Mouse (Mus musculus): ENCODE measurements around the gene Il10rb. TPM values are rescaled to one million over a fixed set of nuclear protein-coding genes. Genes with fewer than 3 reads are reported as not detected.
A peak's percentile ranks its signal among the peaks of the same experiment; 100 is the strongest.

Gene Il10rb
- polyA plus RNA-seq, 1 experiment from 2014 or later, result 29.5 TPM

DNA sequence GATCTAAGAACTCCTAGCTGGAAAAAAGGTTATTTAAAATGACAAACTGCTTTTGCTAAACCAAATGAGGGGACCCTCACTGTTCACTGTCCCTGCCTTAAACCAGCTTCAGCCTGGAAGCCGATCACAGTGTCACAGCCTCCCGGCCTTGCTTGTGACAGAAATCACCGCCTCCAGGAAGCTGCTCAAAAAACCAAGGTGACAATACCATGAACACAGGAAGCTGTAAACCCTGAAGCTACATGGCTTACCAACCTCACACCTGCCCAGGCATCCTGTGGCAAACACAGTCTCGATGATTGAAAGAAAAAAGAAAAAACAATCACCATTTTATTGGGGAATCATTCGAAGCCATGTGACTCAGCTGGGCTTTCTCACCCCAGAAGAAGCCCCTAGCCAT, 39.6 kb downstream of the Il10rb start:
- no peak overlapping the region for H3K9ac ChIP-seq
- H3K36me3 ChIP-seq, result no peaks in the 10 kb centered on the region
- no peak overlapping the region for H3K4me2 ChIP-seq
- no peak overlapping the region for H3K4me3 ChIP-seq
- no peaks in the 10 kb centered on the region for H3K9me3 ChIP-seq
- H3K27ac ChIP-seq, result no peak overlapping the region
- no peak for ATAC-seq (ENCODE audit: insufficient number of reproducible peaks, low FRiP score, low TSS enrichment, low read depth)
- H3K27me3 ChIP-seq, result no peaks in the 10 kb centered on the region
- 56% methylated on average over 5 of the region's 5 CpGs for WGBS
- H3K4me1 ChIP-seq, result peaks cover 8% of the 10 kb centered on the region; the same call in 1 of the 2 replicates

- H3K9ac ChIP-seq, result no peak overlapping the region
Observed at GRCm38 (mm10) chr16:91446778-91447511, 41.0 kb downstream of the Il10rb start.

GRCm38 (mm10) chr16:91447512-91447900, 41.5 kb downstream of the Il10rb start:
- 69% methylated on average over 6 of the region's 6 CpGs for WGBS
- no peaks in the 10 kb centered on the region for H3K36me3 ChIP-seq
- H3K4me3 ChIP-seq, result no peak overlapping the region
- no peaks in the 10 kb centered on the region for H3K9me3 ChIP-seq
- no peak overlapping the region for H3K9ac ChIP-seq
- no peak overlapping the region for H3K27ac ChIP-seq
- ATAC-seq (ENCODE audit: insufficient number of reproducible peaks, low FRiP score, low TSS enrichment, low read depth), result no peak
- peaks cover 13% of the 10 kb centered on the region; the same call in 1 of the 2 replicates for H3K4me1 ChIP-seq
- no peaks in the 10 kb centered on the region for H3K27me3 ChIP-seq
- H3K4me2 ChIP-seq, result no peak overlapping the region

More at GRCm38 (mm10) chr16:91446778-91447511, 41.0 kb downstream of the Il10rb start:
- Histone ChIP-seq H3K9me3 (no peaks in the 10 kb centered on the region), H3K27ac (no peak overlapping the region), H3K36me3 (no peaks in the 10 kb centered on the region), H3K27me3 (no peaks in the 10 kb centered on the region), H3K4me2 (no peak overlapping the region), H3K4me3 (no peak overlapping the region), H3K4me1 (peaks cover 8% of the 10 kb centered on the region; the same call in 1 of the 2 replicates)
- ATAC-seq (ENCODE audit: insufficient number of reproducible peaks, low FRiP score, low TSS enrichment, low read depth), result no peak
- 71% methylated on average over 8 of the region's 8 CpGs for WGBS

DNA sequence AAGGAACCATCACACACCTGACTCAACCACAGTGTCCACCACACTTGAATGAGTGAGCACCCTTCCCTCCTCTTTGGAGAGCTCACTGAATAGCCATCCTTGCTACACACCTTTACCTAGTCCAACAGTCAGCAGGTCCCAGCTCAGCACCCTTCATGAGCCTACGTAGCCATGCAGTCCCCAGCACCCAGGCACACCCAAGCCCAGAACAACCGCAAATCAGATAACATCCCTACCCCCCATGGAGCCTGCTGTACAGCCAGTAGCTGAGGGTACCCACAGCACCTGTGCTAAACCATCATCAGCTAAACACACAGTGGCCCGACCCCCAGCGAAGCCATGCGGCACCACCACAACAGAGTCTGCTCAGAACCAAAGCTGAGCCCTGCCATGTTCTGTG, 42.1 kb downstream of the Il10rb start:
- peak; percentile 35; the same call in 1 of the 2 replicates for ATAC-seq (ENCODE audit: insufficient number of reproducible peaks, low FRiP score, low TSS enrichment, low read depth)
- 92% methylated on average over 5 of the region's 5 CpGs for WGBS
- Histone ChIP-seq H3K27ac (no peak overlapping the region), H3K9ac (no peak overlapping the region), H3K36me3 (no peaks in the 10 kb centered on the region), H3K27me3 (no peaks in the 10 kb centered on the region), H3K9me3 (no peaks in the 10 kb centered on the region), H3K4me2 (no peak overlapping the region), H3K4me3 (no peak overlapping the region), H3K4me1 (peaks cover 9% of the 10 kb centered on the region; the same call in 1 of the 2 replicates)

GRCm38 (mm10) chr16:91448895-91449294, 42.9 kb downstream of the Il10rb start:
- 82% methylated on average over 7 of the region's 7 CpGs for WGBS
- no peak overlapping the region for H3K27ac ChIP-seq
- no peaks in the 10 kb centered on the region for H3K27me3 ChIP-seq
- ATAC-seq (ENCODE audit: insufficient number of reproducible peaks, low FRiP score, low TSS enrichment, low read depth), result no peak
- H3K9me3 ChIP-seq, result no peaks in the 10 kb centered on the region
- no peak overlapping the region for H3K4me2 ChIP-seq
- no peak overlapping the region for H3K4me3 ChIP-seq
- H3K9ac ChIP-seq, result no peak overlapping the region
- H3K4me1 ChIP-seq, result peaks cover 6% of the 10 kb centered on the region; the same call in 1 of the 2 replicates
- H3K36me3 ChIP-seq, result no peaks in the 10 kb centered on the region

DNA sequence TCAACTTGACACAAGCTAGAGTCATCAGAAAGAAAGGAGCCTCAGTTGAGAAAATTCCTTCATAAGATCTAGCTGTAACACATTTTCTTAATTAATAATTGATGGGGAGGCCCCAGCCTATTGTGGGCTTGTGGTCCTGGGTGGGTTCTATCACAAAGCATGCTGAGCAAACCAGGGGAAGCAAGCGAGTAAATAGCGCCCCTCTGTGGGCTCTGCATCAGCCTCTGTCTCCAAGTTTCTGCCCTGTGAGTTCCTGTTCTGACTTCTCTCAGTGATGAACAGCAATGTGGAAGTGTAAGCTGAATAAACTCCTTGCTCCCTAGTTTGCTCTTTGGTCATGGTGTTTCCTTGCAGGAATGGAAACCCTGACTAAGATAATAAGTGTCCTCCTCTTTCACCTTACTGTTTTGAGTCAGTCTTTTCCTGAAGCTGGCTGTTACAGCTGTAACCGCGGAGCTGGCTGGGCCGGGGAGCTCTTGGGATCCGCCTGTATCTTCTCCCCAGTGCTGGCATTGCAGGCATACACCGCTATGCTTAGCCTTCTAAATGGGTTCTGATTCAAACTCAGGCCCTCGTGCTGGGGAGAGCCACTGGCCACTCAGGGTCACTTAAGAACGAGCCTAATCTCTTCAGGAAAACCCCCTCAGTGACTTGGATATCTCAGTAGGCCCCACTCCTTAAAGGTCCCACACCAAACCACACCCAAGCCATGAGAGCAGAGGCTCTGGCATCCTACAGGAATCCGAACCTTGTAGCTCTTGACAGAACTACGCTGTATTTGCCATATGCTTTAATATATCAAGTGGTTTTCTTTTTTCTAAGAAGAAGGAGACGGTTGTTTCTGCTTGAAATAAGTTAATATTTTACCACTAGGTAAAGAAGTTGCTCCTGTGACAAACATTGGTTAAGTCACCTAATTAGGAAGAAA, 44.4 kb downstream of the Il10rb start:
- Histone ChIP-seq H3K4me1 (peaks cover 6% of the 10 kb centered on the region; the same call in 1 of the 2 replicates), H3K9me3 (no peaks in the 10 kb centered on the region), H3K9ac (no peak overlapping the region), H3K27ac (no peak overlapping the region), H3K4me3 (no peak overlapping the region), H3K27me3 (no peaks in the 10 kb centered on the region), H3K4me2 (no peak overlapping the region), H3K36me3 (no peaks in the 10 kb centered on the region)
- 84% methylated on average over 12 of the region's 12 CpGs for WGBS
- no peak for ATAC-seq (ENCODE audit: insufficient number of reproducible peaks, low FRiP score, low TSS enrichment, low read depth)

GRCm38 (mm10) chr16:91451949-91452348, 46.0 kb downstream of the Il10rb start:
- Histone ChIP-seq H3K36me3 (no peaks in the 10 kb centered on the region), H3K9ac (no peak overlapping the region), H3K9me3 (no peaks in the 10 kb centered on the region), H3K4me1 (peaks cover 6% of the 10 kb centered on the region; the same call in 1 of the 2 replicates), H3K4me3 (no peak overlapping the region), H3K27ac (peak overlapping the region; percentile 30), H3K4me2 (no peak overlapping the region), H3K27me3 (no peaks in the 10 kb centered on the region)
- 76% methylated on average over 2 of the region's 2 CpGs for WGBS
- ATAC-seq (ENCODE audit: insufficient number of reproducible peaks, low FRiP score, low TSS enrichment, low read depth), result no peak

GRCm38 (mm10) chr16:91452363-91452896, 46.5 kb downstream of the Il10rb start:
- Histone ChIP-seq H3K4me1 (peaks cover 6% of the 10 kb centered on the region; the same call in 1 of the 2 replicates), H3K4me3 (no peak overlapping the region), H3K9me3 (no peaks in the 10 kb centered on the region), H3K27me3 (no peaks in the 10 kb centered on the region), H3K27ac (peak overlapping the region; percentile 30; the same call in 1 of the 2 replicates), H3K36me3 (no peaks in the 10 kb centered on the region), H3K9ac (no peak overlapping the region), H3K4me2 (no peak overlapping the region)
- WGBS, result 36% methylated on average over 6 of the region's 6 CpGs
- ATAC-seq (ENCODE audit: insufficient number of reproducible peaks, low FRiP score, low TSS enrichment, low read depth), result no peak

- H3K9me3 ChIP-seq, result no peaks in the 10 kb centered on the region
- H3K27ac ChIP-seq, result no peak overlapping the region
- H3K4me2 ChIP-seq, result no peak overlapping the region
- H3K27me3 ChIP-seq, result no peaks in the 10 kb centered on the region
- no peak for ATAC-seq (ENCODE audit: insufficient number of reproducible peaks, low FRiP score, low TSS enrichment, low read depth)
- no peak overlapping the region for H3K4me3 ChIP-seq
- H3K9ac ChIP-seq, result no peak overlapping the region
- H3K36me3 ChIP-seq, result no peaks in the 10 kb centered on the region
- peaks cover 6% of the 10 kb centered on the region; the same call in 1 of the 2 replicates for H3K4me1 ChIP-seq
- 63% methylated on average over 4 of the region's 4 CpGs for WGBS
Observed at GRCm38 (mm10) chr16:91455868-91456267, 49.9 kb downstream of the Il10rb start.

- no peak overlapping the region for H3K4me3 ChIP-seq
- H3K4me2 ChIP-seq, result no peak overlapping the region
- ATAC-seq (ENCODE audit: insufficient number of reproducible peaks, low FRiP score, low TSS enrichment, low read depth), result no peak
- no peaks in the 10 kb centered on the region for H3K4me1 ChIP-seq
- H3K36me3 ChIP-seq, result no peaks in the 10 kb centered on the region
- no peak overlapping the region for H3K27ac ChIP-seq
- no peak overlapping the region for H3K9ac ChIP-seq
- no peaks in the 10 kb centered on the region for H3K9me3 ChIP-seq
- H3K27me3 ChIP-seq, result no peaks in the 10 kb centered on the region
- 77% methylated on average over 21 of the region's 21 CpGs for WGBS
Observed at GRCm38 (mm10) chr16:91458301-91458746, 52.4 kb downstream of the Il10rb start.

DNA sequence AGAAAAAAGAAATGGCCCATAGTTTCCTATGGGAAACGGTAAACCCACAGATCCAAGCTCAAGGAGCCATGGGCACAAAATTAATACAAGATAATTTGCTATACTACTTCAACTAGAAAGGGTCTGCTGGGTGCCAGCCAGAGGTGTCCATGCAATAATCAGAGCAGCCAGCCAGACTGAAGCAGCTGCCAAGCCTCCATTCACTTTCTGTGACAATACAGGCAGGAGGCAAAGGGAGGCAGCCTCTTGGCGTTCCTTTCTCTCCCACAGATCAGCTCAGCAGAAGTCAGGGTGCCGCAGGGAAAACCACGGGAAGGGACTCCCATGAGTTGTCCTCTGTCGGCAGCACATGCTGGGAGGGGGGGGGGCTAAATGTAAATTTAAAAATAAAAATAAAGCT, 53.0 kb downstream of the Il10rb start:
- Histone ChIP-seq H3K27ac (no peak overlapping the region), H3K9me3 (no peaks in the 10 kb centered on the region), H3K9ac (no peak overlapping the region), H3K4me2 (no peak overlapping the region), H3K4me3 (no peak overlapping the region), H3K27me3 (no peaks in the 10 kb centered on the region), H3K4me1 (no peaks in the 10 kb centered on the region), H3K36me3 (no peaks in the 10 kb centered on the region)
- ATAC-seq (ENCODE audit: insufficient number of reproducible peaks, low FRiP score, low TSS enrichment, low read depth), result no peak
- WGBS, result 59% methylated on average over 5 of the region's 5 CpGs
